Mouse (Mus musculus): ENCODE results near the gene Ceacam18. TPM values are rescaled to one million over a fixed set of nuclear protein-coding genes. Genes with fewer than 3 reads are reported as not detected.

Ceacam18 gene
- total and polyA plus RNA-seq, 3 experiments: not detected

- no peaks in the 10 kb centered on the region for H3K79me2 ChIP-seq (replicated peaks; ENCODE audit: control insufficient read depth, extremely low read depth, insufficient read depth, poor library complexity, severe bottlenecking)
- no peak overlapping the region for H3K4me2 ChIP-seq (ENCODE audit: insufficient read depth, low read depth, poor library complexity, severe bottlenecking)
- H3K27ac ChIP-seq (ENCODE audit: insufficient read depth, low read depth): no peak overlapping the region
- TF ChIP-seq MYC (IDR thresholded peaks at IDR 0.05; ENCODE audit: low read depth, low read length): no peak
- no peak for TF ChIP-seq EP300 (IDR thresholded peaks at IDR 0.05; ENCODE audit: low read length)
- no peak for TF ChIP-seq SIN3A (IDR thresholded peaks at IDR 0.05; ENCODE audit: low read length)
- no peak for TF ChIP-seq MAFK (IDR thresholded peaks at IDR 0.05; ENCODE audit: insufficient replicate concordance, low read length)
- H3K4me3 ChIP-seq (replicated peaks in 1 of 3; ENCODE audit: low read depth in 2 of 3, low read length in 2 of 3, poor library complexity in 1 of 3): no peak overlapping the region
- H3K36me3 ChIP-seq (replicated peaks in 1 of 2; ENCODE audit: control insufficient read depth in 1 of 2, insufficient read depth in 1 of 2, low read length in 1 of 2): no peaks in the 10 kb centered on the region
- H3K9me3 ChIP-seq (replicated peaks; ENCODE audit: low read length): no peaks in the 10 kb centered on the region
- H3K9ac ChIP-seq (ENCODE audit: insufficient read depth, low read depth): no peak overlapping the region
- no peaks in the 10 kb centered on the region for H3K4me1 ChIP-seq (ENCODE audit: control insufficient read depth in 1 of 2, insufficient read depth in 2 of 2)
- dilution Hi-C loops (cut with MboI; ENCODE audit: extremely low pct_ligation_motif_present, extremely low pct_unique_long_range_greater_than_20kb, low sequenced_read_pairs): no loop called here
- in situ Hi-C loops (cut with MboI; ENCODE audit: low pct_ligation_motif_present, low pct_unique_long_range_greater_than_20kb, low sequenced_read_pairs): no loop called here
- no peak for DNase-seq (ENCODE audit: extremely low read depth)
- no peaks in the 10 kb centered on the region for H3K27me3 ChIP-seq (replicated peaks)
Measured at GRCm38 (mm10) chr7:43633940-43634339, 567 bp upstream of the Ceacam18 start.

DNA sequence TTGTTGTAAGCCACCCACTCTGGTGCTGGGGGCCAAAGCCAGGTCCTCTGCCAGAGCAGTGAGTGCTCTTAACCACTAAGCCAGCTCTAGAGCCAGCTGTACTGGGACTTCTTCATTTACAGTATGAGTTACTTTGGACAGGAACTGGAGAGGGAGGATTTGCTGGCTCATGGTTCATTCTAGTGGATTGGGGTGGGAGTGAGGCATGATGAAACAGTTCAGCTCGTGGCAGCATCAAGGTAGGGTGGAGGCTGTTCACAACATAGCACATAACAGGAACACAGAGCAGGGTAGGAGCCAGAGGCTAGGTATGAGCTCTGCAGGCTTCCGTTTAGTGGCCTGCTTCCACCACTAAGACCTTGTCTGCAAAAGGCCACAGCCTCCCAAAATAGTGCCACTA is 1.7 kb downstream of the Ceacam18 start:
- H3K4me1 ChIP-seq (ENCODE audit: control insufficient read depth in 1 of 2, insufficient read depth in 2 of 2): peaks cover 0 to 5% of the 10 kb centered on the region in 2 experiments; a peak in 1 of 4 replicates
- TF ChIP-seq ZC3H11A (IDR thresholded peaks at IDR 0.05; ENCODE audit: low read depth, low read length) (no peak), USF1 (IDR thresholded peaks at IDR 0.05; ENCODE audit: low read depth, low read length) (no peak), JUN (IDR thresholded peaks at IDR 0.05; ENCODE audit: insufficient read depth, low read depth, low read length) (no peak), RAD21 (IDR thresholded peaks at IDR 0.05; ENCODE audit: low read depth, low read length) (no peak), ELF1 (IDR thresholded peaks at IDR 0.05; ENCODE audit: low read depth, low read length) (no peak), SMC3 (IDR thresholded peaks at IDR 0.05; ENCODE audit: low read depth, low read length) (no peak), USF2 (conservative IDR thresholded peaks at IDR 0.05; ENCODE audit: low read depth, low read length) (no peak), JUND (conservative IDR thresholded peaks at IDR 0.05; ENCODE audit: low read depth, low read length) (no peak)
- H3K9ac ChIP-seq (ENCODE audit: insufficient read depth, low read depth): no peak overlapping the region
- H3K36me3 ChIP-seq (replicated peaks in 1 of 2; ENCODE audit: control insufficient read depth in 1 of 2, insufficient read depth in 1 of 2, low read length in 1 of 2): no peaks in the 10 kb centered on the region
- no peaks in the 10 kb centered on the region for H3K79me2 ChIP-seq (replicated peaks; ENCODE audit: control insufficient read depth, extremely low read depth, insufficient read depth, poor library complexity, severe bottlenecking)
- DNase-seq (ENCODE audit: extremely low read depth): no peak
- H3K4me3 ChIP-seq (replicated peaks in 1 of 3; ENCODE audit: low read depth in 2 of 3, low read length in 2 of 3, poor library complexity in 1 of 3): no peak overlapping the region
- H3K4me2 ChIP-seq (ENCODE audit: insufficient read depth, low read depth, poor library complexity, severe bottlenecking): no peak overlapping the region
- H3K27me3 ChIP-seq (replicated peaks): no peaks in the 10 kb centered on the region
- H3K9me3 ChIP-seq (replicated peaks; ENCODE audit: low read length): no peaks in the 10 kb centered on the region
- in situ Hi-C loops (cut with MboI; ENCODE audit: low pct_ligation_motif_present, low pct_unique_long_range_greater_than_20kb, low sequenced_read_pairs): no loop called here
- dilution Hi-C loops (cut with MboI; ENCODE audit: extremely low pct_ligation_motif_present, extremely low pct_unique_long_range_greater_than_20kb, low sequenced_read_pairs): no loop called here
- no peak overlapping the region for H3K27ac ChIP-seq (ENCODE audit: insufficient read depth, low read depth)

DNA sequence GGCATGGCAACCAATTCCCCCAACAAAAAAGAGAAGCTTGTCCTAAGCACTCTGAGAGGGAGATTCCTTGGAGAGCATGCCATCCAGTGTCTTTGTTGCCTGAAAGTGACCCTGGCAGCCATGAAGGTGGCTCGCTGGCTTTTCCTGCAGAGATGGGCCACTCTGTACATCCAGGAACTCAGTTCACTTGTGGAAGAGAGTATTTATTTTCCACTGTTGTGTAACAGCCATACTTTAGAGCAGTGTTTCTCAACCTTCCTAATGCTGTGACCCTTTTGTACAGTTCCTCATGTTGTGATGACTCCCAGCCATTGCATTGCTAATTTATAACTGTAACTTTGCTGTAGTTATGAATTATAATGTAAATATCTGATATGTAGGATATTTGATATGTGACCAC is 2.6 kb downstream of the Ceacam18 start:
- Histone ChIP-seq H3K27me3 (replicated peaks) (no peaks in the 10 kb centered on the region), H3K4me3 (replicated peaks in 1 of 3; ENCODE audit: low read depth in 2 of 3, low read length in 2 of 3, poor library complexity in 1 of 3) (no peak overlapping the region), H3K4me1 (ENCODE audit: control insufficient read depth in 1 of 2, insufficient read depth in 2 of 2) (peaks cover 0 to 5% of the 10 kb centered on the region in 2 experiments; a peak in 1 of 4 replicates), H3K4me2 (ENCODE audit: insufficient read depth, low read depth, poor library complexity, severe bottlenecking) (no peak overlapping the region), H3K9me3 (replicated peaks; ENCODE audit: low read length) (no peaks in the 10 kb centered on the region), H3K9ac (ENCODE audit: insufficient read depth, low read depth) (no peak overlapping the region), H3K79me2 (replicated peaks; ENCODE audit: control insufficient read depth, extremely low read depth, insufficient read depth, poor library complexity, severe bottlenecking) (no peaks in the 10 kb centered on the region), H3K27ac (ENCODE audit: insufficient read depth, low read depth) (no peak overlapping the region), H3K36me3 (replicated peaks in 1 of 2; ENCODE audit: control insufficient read depth in 1 of 2, insufficient read depth in 1 of 2, low read length in 1 of 2) (no peaks in the 10 kb centered on the region)
- dilution Hi-C loops (cut with MboI; ENCODE audit: extremely low pct_ligation_motif_present, extremely low pct_unique_long_range_greater_than_20kb, low sequenced_read_pairs) (no loop called here), in situ Hi-C loops (cut with MboI; ENCODE audit: low pct_ligation_motif_present, low pct_unique_long_range_greater_than_20kb, low sequenced_read_pairs) (no loop called here)
- DNase-seq (ENCODE audit: extremely low read depth): no peak
- no peak for TF ChIP-seq JUND (conservative IDR thresholded peaks at IDR 0.05; ENCODE audit: low read depth, low read length)
- no peak for TF ChIP-seq TCF12 (IDR thresholded peaks at IDR 0.05; ENCODE audit: low read depth, low read length)
- no peak for TF ChIP-seq MAX (IDR thresholded peaks at IDR 0.05; ENCODE audit: low read length)
- no peak for TF ChIP-seq MAZ (IDR thresholded peaks at IDR 0.05; ENCODE audit: low read depth, low read length)
